Mouse (Mus musculus) right cerebral cortex, postnatal 10 days (tissue): ENCODE data around the gene Chic2.
A peak's percentile ranks its signal among the peaks of the same experiment; 100 is the strongest.

ENCODE experiments used
- DNase-seq, 2 experiments: peaks; one replicate each; pipeline ENCODE4 v3.0.0; 2021; ENCODE audit warnings: low spot score in 2 of 2

Gene Chic2

DNA sequence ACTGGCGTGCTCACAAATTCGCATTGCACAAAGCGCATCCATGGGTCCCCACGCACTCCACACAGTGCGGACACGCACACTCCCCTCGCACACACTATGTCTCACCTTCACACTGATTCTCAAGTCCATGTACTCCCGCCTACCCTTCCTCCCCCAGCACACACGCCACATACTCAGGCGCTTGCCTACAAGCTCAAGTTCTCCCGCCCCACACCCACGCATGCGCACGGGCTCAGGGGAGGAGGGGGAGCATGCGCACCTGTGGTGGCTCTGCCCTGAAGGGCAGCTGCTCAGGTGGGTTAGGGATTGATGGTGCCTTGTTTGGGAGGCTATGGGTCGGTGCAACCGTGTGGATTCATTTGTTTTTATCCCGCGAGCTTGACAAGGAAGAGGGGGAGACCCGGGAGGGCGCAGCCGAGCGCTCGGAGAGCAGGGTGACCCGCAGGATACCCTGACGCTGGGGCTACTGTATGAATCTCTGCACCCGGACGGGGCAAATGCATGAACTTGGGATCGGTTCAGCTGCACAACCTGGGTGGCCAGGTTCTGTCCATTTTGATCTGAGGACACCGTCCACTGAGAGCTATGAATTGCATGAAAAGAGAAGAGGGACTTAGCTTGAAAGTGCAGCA is 22.7 kb upstream of the Chic2 start:
- DNase-seq: peak; percentile 67 to 81

DNA sequence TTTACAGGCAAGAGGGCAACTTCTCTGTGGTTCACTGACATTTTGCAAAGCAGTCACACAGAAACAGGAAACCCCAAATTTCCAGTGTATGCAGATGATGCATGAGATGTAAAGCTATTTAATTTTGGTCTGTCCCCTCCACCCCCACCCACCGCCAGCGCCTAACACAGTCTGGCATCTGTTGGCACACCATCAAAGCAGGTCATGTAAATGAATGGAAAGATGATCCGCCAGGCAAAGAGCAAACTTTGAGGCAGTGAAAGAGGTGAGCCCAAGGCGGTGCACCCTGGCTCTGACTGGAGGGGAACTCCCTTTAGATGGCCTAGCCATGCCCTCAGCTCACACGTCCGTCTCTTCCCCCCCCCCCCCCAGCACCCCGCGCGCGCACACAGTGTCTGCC is 22.1 kb upstream of the Chic2 start:
- DNase-seq: no peak

DNA sequence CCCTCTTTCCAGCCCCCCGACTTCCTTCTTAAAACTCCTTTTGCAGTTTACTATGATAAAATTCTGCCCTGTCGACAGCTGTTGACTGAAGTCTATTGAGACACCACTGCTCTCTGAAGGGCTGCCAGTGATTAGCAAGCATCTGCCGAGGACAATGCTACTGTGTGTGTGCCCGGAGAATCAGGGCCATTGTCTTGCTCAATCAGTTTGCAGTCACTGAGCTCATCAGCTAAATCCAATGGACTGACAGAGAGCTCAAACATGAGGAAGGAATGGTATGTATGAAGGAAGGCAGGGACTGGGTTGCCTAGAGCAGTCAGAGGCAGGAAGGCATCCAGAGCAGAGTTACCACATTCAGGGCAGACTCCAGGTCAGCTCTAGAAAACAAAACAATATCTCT is 18.6 kb upstream of the Chic2 start:
- peak in 1 of 2 experiments; percentile 34 for DNase-seq

GRCm38 (mm10) chr5:75051109-75051508 is 6.5 kb upstream of the Chic2 start:
- DNase-seq: no peak

DNA sequence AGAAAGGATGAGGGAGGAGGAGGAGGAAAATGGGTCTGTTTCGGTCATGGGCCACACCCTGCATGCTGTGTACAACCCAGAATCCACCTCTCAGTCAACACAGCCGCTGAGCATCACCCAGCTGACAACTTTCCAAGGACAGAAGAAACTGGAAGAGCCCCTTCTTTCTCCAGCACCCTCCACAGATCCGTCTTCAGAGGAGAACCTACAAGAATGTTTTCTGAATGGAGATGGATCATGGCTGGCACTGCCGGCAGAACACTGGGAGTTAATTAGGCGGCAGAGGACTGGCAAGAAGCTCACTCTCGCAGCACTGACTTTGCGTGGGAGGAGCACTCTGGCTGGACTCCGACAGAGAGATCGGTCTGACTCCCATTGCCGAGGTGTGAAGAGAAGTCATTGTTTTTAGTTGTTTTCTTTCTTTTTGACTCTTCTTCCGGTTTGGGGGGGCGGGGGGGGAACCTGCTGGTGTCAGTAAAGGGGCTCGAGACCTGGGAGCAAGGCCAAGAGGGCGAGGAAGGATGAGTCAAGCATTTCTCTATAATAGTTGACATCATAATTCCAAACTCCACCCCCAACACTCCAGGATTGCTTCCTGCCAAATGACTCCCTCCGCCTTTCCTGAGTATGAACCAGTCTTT is 2.2 kb upstream of the Chic2 start:
- DNase-seq: no peak

- no peak for DNase-seq
Measured at GRCm38 (mm10) chr5:75045371-75045770, 797 bp upstream of the Chic2 start.

DNA sequence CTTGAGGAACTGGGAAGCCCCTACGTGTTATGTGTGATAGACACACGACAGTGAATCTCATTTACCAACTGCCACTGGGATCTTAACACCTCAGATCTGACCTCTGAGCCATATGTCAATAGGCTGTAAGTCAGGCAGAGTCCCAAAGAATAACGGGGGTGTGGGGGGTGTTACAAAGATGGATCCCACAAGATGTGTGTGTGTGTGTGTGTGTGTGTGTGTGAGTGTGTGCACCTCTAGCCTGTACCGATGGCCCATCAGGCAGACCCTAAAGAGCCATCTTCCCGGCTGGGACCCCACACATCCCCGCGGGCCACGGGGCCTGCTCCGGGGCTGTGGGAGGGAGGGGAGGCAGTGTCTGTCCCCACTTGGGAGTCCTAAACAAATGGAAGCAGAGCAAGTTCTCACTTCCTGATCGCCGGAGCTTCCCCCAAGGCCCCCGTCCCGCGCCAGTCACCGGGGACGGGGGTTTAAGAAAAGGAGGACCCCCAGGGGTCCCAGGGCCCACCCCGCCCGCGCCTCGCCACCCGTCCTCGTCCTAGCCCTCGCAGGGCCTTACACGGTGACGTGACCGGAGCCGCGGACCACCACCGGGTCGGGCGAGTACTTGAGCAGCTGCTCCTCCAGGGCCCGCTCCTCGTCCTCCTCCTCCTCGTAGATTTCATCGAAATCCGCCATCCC is 813 bp downstream of the Chic2 start:
- peak in 1 of 2 experiments; percentile 58 for DNase-seq

- DNase-seq: no peak
Measured at GRCm38 (mm10) chr5:75043011-75043445, 1.5 kb downstream of the Chic2 start.

GRCm38 (mm10) chr5:75039307-75039706 is 5.3 kb downstream of the Chic2 start:
- no peak for DNase-seq

- DNase-seq: no peak
Measured at GRCm38 (mm10) chr5:75035475-75035874, 9.1 kb downstream of the Chic2 start.

GRCm38 (mm10) chr5:75014768-75015167 is 29.8 kb downstream of the Chic2 start:
- DNase-seq: no peak

- DNase-seq: peak in 1 of 2 experiments; percentile 13
Measured at GRCm38 (mm10) chr5:75012771-75013421, 31.7 kb downstream of the Chic2 start.

GRCm38 (mm10) chr5:75011985-75012738 is 32.4 kb downstream of the Chic2 start:
- DNase-seq: peak in 1 of 2 experiments; percentile 20

GRCm38 (mm10) chr5:75004755-75005154 is 39.8 kb downstream of the Chic2 start:
- DNase-seq: no peak

- DNase-seq: no peak
Measured at GRCm38 (mm10) chr5:75002109-75002508, 42.5 kb downstream of the Chic2 start.

DNA sequence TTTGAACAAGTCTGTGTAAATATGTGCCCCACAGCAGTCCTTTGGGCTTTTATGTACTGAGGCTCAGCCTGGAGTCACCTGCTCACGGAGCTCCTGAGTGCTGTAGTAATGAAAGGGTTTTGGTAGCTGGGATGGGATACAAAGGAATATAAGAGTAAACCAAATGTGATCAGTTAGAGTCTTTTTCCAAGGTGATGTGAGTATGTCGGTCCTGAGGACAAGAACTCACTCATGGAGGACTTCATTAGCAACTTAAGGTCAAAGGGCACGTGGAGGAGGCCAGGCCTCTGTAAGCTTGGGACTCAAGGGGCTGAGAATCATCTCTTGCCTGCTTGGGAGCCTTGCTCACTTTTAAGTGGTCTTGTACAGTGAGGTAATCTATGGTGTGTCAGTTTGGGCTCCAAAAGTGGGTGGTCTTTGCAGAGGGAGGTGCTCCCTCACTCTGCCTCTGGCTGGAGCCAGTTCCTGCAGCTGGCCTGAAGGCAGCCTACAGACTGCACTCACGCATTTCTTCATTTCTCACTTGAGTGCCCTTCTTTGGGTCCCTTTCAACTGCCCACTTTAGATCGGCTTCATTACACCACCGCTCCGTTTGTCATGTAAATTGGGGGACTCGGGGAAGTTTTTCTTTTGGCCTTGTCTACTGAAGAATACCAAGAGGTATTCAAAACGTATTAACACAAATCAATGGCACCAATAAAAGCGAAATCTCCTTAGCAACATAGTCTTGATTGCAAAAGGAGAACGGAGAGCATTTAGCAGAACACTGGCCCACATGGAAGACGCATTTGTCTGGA is 45.7 kb downstream of the Chic2 start:
- DNase-seq: peak; percentile 44 to 55

DNA sequence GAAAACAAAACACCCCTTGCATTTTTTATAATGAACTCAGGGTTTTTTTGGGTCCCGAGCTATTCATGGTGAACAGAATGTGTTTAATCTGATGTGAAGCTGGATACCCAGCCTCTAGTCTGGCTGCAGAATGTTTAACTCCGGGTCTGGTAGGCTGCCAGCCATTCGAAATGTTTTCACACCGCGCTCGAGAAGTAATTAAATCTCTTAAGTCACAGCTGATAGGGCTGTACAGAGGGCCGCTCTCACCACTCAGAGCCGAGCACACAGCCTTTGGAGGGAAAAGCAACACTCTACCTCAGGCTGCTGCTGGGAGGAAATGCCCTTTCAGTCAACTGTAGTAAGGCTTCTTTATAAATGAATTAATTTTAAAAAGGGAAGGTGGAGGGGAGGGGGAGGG is 49.6 kb downstream of the Chic2 start:
- DNase-seq: peak; percentile 83 to 90

- DNase-seq: no peak
Measured at GRCm38 (mm10) chr5:74984101-74984500, 60.5 kb downstream of the Chic2 start.

- no peak for DNase-seq
Measured at GRCm38 (mm10) chr5:74980574-74980973, 64.0 kb downstream of the Chic2 start.

DNA sequence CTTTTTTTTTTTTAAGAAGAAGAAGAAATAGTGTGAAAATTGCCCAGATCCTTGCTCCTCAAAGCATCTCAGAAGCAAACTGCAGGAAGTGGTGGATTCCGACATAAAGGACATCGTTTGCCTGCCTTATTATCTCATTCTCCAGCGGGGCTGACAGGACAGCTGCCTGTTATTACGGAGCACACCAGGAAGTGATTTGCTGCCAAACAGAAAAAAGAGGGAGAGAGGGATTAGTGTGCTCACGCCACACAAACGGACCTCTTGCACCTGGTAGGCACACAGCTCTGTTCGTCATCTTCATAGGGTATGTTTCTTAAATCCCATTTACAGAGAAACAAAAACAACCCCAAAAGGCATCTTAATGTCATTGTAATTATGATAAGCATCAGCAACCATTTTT is 64.4 kb downstream of the Chic2 start:
- DNase-seq: no peak

GRCm38 (mm10) chr5:74979586-74979985 is 65.0 kb downstream of the Chic2 start:
- no peak for DNase-seq
